Mouse (Mus musculus): ENCODE measurements around the gene E130114P18Rik.

E130114P18Rik gene

GRCm38 (mm10) chr4:97611251-97611847 lies 166.5 kb downstream of the E130114P18Rik start:
- no peak for DNase-seq (ENCODE audit: extremely low read depth, low read depth)

GRCm38 (mm10) chr4:97609831-97610727 lies 167.8 kb downstream of the E130114P18Rik start:
- DNase-seq (ENCODE audit: extremely low read depth, low read depth): no peak

DNA sequence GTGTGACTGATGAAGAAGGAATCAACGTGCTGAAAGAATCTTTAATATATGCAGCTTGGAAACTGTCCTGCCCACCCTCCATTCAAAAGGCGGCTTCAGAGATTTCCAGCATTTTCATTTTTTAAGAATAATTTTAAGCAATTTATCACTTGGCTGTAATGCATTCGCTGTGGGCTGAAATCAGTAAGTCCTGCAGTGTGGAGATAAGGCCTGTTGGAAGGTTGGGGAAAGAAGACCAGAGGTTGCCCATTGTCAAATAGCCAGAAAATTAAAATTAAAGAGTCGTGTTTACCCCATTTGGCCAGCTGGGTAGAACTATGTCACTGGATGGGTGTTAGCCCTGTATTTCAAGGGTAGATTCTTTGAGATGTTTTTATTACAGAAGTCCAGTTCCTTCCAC lies 168.5 kb downstream of the E130114P18Rik start:
- no peak for DNase-seq (ENCODE audit: extremely low read depth, low read depth)

GRCm38 (mm10) chr4:97608728-97609127 lies 169.2 kb downstream of the E130114P18Rik start:
- no peak for DNase-seq (ENCODE audit: extremely low read depth, low read depth)

- no peak for DNase-seq (ENCODE audit: extremely low read depth, low read depth)
These were observed 169.7 kb downstream of the E130114P18Rik start for GRCm38 (mm10) chr4:97608134-97608533.

- DNase-seq (ENCODE audit: extremely low read depth, low read depth): no peak
These were observed 170.7 kb downstream of the E130114P18Rik start for GRCm38 (mm10) chr4:97607169-97607568.

DNA sequence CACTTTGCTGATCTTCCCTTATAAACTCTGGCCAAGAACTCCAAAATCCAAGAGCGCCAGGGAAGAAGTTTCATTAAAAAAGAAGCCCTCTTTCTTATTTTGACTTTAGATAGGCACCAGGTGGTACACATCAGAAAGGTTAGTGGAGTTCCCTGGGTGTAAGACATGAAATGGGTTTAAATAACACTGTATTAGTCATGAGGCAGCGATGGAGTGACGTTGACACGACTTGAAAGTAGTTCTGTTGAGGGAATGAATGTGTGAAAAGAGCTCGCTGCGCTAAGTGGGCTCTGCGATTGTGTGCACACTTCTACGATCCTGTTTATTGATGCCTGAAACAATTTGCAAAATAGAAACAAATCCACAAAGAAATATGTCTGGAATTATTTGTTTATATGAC lies 171.4 kb downstream of the E130114P18Rik start:
- no peak for DNase-seq (ENCODE audit: extremely low read depth, low read depth)

DNA sequence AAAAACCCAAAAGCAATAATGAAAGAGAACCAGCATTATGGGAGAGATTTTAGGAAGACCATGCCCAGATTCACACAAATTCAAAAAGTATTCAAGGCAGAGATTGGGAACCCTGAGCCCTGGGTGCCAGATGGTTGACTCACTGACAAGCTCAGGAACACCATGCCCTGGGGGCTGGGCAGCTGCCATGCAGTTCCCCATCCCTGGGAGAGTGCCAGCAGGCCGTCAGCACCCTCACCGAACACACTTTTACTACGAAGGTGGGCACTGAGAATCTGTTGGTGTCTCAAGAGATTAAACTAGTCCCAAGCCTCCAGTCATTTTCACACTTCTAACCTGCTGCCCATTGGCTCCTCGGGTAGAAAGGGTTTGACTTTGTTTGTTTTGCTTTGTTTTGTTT lies 175.3 kb downstream of the E130114P18Rik start:
- no peak for DNase-seq (ENCODE audit: extremely low read depth, low read depth)

DNA sequence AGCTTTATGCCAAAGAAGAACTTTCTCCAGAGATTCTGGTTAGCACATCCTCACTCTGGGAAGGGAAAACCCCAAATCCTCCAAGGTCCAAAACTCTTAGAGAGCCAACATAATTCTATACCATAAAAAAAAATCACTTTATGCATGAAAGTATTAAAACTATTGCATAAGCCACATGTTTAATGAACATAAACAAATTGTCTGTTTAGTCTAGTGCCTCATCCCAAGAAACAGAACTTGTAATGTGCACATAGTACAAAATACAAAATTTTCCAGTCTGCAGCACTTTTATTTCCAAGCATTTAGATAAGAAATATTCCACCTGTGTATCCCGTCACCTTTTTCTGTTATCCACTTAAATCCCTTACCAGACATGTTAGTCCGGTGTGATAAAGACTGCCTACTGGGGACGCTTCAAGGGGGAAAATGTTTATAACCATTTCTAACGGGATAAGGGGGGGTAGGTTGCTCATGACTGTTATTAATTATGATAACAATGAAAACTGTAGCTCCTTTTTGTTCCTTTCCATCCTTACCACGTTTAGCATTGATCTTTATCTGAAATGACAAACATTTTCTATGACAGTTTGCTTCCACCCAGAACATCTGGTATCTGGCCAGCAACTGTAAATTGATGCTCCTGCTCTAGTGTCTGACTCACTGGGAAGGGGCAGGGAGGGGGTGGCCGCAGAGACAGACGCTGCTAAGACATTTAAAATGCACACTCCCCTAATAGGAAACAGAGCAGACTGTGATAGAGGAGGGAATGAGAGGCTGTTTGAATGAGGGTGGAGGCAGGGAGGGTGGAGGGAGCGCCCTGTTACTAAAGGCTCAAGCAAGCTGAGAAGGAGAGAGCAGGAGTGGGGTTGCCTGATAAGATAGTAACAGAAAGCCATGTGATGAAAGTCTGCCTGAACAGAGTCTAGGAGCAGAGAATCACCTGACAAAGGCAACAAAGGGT lies 176.7 kb downstream of the E130114P18Rik start:
- peak; percentile 77 for DNase-seq (ENCODE audit: extremely low read depth, low read depth)

DNA sequence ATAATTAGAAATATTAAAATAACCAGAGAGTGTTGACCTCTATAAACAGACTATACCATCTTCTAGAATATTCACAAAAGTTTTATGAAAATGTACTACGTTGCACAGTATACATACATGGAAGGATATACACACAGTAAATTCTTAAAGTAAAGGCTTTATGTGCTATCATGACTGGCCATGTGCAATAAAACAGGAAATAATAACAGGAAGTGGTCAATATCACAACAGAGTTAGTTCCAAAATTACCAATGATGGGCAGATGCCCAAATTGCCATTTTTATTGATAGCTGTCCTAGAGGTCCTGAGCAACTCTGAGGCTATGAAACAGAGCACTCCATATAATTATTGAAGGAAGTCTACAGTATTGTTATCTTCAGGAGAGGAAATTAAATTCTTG lies 180.4 kb downstream of the E130114P18Rik start:
- no peak for DNase-seq (ENCODE audit: extremely low read depth, low read depth)

- no peak for DNase-seq (ENCODE audit: extremely low read depth, low read depth)
These were observed 181.5 kb downstream of the E130114P18Rik start for GRCm38 (mm10) chr4:97596348-97596747.

DNA sequence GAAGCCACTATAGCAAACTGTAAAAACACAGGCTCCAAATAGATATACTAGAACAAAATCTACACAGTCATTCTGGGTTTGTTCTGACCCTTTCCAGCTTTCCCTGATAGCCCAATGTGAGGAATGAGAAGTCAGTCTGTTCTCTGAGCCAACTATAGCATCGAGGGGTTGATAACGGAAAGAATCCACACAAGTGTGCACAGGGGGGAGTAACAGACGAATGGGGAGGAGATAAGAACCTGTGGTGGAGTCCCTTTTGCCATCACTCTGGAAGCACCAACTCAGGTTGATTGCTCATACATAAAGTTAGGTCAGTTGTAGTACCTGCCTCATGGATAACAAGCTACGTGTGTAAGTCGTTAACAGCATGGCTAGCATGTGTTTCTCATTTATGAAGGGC lies 184.0 kb downstream of the E130114P18Rik start:
- no peak for DNase-seq (ENCODE audit: extremely low read depth, low read depth)

- no peak for DNase-seq (ENCODE audit: extremely low read depth, low read depth)
These were observed 188.1 kb downstream of the E130114P18Rik start for GRCm38 (mm10) chr4:97589790-97590189.

DNA sequence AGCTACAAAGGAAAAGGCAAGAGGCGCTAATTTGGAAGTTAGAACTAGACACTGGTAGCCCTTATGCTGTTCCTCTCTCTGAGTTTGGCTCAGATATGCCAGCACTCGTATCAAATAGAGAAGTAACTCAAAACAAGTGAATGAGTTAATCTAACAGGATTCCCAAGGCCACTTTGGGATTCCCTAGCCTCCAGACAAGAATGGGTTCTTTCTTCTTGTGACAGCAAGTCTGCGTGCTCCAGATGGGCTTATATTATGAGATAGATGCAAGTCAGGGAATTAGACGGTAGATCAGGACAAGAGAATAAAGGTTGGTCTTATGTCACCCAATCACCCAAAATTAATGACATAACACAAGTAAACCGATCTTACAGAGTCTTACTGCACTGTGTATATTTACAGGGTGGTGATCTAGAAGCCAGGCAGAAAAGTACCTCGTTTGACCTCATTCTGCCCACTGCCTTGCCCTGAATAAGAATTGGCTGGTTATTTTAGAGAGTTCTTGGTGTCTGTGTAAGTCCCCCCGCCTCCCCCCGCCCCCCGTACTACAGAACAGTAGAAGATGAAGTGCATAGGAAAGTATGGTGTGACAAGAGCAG lies 190.4 kb downstream of the E130114P18Rik start:
- no peak for DNase-seq (ENCODE audit: extremely low read depth, low read depth)

- DNase-seq (ENCODE audit: extremely low read depth, low read depth): no peak
These were observed 192.7 kb downstream of the E130114P18Rik start for GRCm38 (mm10) chr4:97585170-97585569.

GRCm38 (mm10) chr4:97584445-97585130 lies 193.3 kb downstream of the E130114P18Rik start:
- no peak for DNase-seq (ENCODE audit: extremely low read depth, low read depth)

DNA sequence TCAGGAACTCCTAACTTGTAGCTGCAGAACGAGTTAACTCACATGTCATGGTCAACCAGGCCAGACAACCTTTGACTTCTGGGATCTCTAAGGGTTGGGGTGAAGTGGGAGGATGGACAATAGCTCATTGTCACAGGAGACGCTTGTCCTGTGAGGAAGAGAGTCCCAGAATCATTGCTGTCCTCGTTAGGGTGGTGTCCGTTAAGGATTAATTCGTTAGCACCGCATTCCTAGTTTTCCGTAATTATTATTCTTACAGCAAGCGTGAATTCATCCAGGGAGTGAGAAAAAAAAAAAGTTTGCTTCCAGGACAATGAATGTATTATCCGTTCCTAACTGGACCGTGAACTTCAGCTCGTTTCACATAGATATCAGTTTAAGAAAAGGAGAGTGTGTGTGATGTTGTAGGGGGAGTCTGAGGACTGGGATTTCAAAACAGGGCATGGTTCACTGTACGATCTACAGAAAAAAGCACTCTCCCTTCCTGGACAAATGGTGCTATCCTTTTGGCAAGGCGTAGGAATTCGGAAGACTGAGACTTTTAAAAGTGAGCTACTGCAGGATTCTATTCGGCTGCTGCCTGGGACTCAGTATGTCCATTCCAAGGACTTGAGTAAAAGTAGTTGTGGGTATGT lies 195.0 kb downstream of the E130114P18Rik start:
- no peak for DNase-seq (ENCODE audit: extremely low read depth, low read depth)

DNA sequence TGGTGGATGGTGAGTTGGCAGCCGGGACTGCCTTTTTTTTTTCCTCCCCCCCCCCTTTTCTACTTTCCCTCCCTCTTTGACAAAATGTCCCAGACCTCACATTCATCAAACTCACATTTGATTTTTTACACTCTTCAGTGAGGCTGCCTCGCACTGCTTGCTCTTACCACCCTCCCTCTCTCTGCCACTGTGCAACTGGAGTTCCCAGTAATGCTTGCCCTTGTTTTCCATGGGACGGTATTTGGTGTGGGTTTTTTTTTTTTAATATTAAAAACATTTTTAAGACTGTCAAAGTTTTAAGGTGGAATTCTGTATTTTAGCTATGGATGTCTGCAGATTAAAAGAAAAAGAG lies 195.8 kb downstream of the E130114P18Rik start:
- DNase-seq (ENCODE audit: extremely low read depth, low read depth): no peak

- no peak for DNase-seq (ENCODE audit: extremely low read depth, low read depth)
These were observed 196.4 kb downstream of the E130114P18Rik start for GRCm38 (mm10) chr4:97581314-97582063.
